Comparison of ENCODE assay signal across 8 mouse cellular contexts in genomic region chr2:174905865-174906639, GRCm38 (mm10).
DNase-seq lines count a peak whose midpoint lies in the region; ATAC-seq and TF ChIP-seq lines count a peak whose summit lies in the region.

No protein-coding gene starts in this region.

- no peak overlapping the region for H3K27ac ChIP-seq in forebrain, embryonic 14.5 days (ENCODE audit: low read depth, low read length)
- no peak overlapping the region for H3K27ac ChIP-seq in intestine, postnatal 0 days (ENCODE audit: low read depth, low read length)
- no peak overlapping the region for H3K27ac ChIP-seq in liver, embryonic 16.5 days (ENCODE audit: low read length)
- H3K27ac ChIP-seq in neural tube, embryonic 14.5 days (ENCODE audit: low read depth, low read length) = no peak overlapping the region

- peak; percentile 69 for TF ChIP-seq CTCF in Patski (IDR thresholded peaks at IDR 0.05)
- TF ChIP-seq CTCF in intestine, postnatal 0 days (IDR thresholded peaks at IDR 0.05; ENCODE audit: low read depth) = peak; percentile 80

- no peak overlapping the region for H3K4me2 ChIP-seq in forebrain, embryonic 14.5 days (ENCODE audit: low read length)
- no peak overlapping the region for H3K4me2 ChIP-seq in intestine, postnatal 0 days (replicated peaks; ENCODE audit: low read depth)
- H3K4me2 ChIP-seq in liver, embryonic 16.5 days (ENCODE audit: low read depth, low read length) = no peak overlapping the region
- no peak overlapping the region for H3K4me2 ChIP-seq in neural tube, embryonic 14.5 days (ENCODE audit: low read depth, low read length)

- POLR2A ChIA-PET in Patski (lab: Charles Lee) = no interaction called here

- WGBS in forebrain, embryonic 14.5 days = 28% methylated on average over 6 of the region's 6 CpGs
- 45% methylated on average over 6 of the region's 6 CpGs for WGBS in intestine, postnatal 0 days
- WGBS in liver, embryonic 16.5 days (ENCODE audit: insufficient replicate concordance) = 26% methylated on average over 6 of the region's 6 CpGs
- 36% methylated on average over 6 of the region's 6 CpGs for WGBS in neural tube, embryonic 14.5 days

- H3K9ac ChIP-seq in forebrain, embryonic 14.5 days (ENCODE audit: low read length) = no peak overlapping the region
- no peak overlapping the region for H3K9ac ChIP-seq in intestine, postnatal 0 days (ENCODE audit: low read depth, low read length)
- no peak overlapping the region for H3K9ac ChIP-seq in liver, embryonic 16.5 days (ENCODE audit: low read depth, low read length)
- H3K9ac ChIP-seq in neural tube, embryonic 14.5 days (replicated peaks; ENCODE audit: low read depth, low read length) = no peak overlapping the region

- H3K4me3 ChIP-seq in forebrain, embryonic 14.5 days (ENCODE audit: low read depth, low read length) = no peak overlapping the region
- H3K4me3 ChIP-seq in intestine, postnatal 0 days (ENCODE audit: low read depth, low read length) = no peak overlapping the region
- no peak overlapping the region for H3K4me3 ChIP-seq in liver, embryonic 16.5 days (ENCODE audit: low read depth, low read length)
- H3K4me3 ChIP-seq in neural tube, embryonic 14.5 days (ENCODE audit: low read depth, low read length) = no peak overlapping the region

- ATAC-seq in Patski = peak; percentile 60
- ATAC-seq in forebrain, embryonic 14.5 days = peak; percentile 84
- ATAC-seq in intestine, postnatal 0 days = peak; percentile 25; the same call in 1 of the 2 replicates
- ATAC-seq in liver, embryonic 16.5 days (ENCODE audit: low read depth) = 0 out of 2 replicates have a peak, but pooled peaks have one; percentile 24
- peak; percentile 77 for ATAC-seq in neural tube, embryonic 14.5 days (ENCODE audit: low read depth)

- peak; percentile 37 for DNase-seq in ovary, postnatal 14 days (ENCODE audit: low spot score)
- no peak for DNase-seq in ovary, adult 18-20 months (ENCODE audit: low spot score)
- no peak for DNase-seq in Patski (ENCODE audit: low read depth, low spot score)
- DNase-seq in forebrain, embryonic 14.5 days (ENCODE audit: low spot score) = peak; percentile 87
- no peak for DNase-seq in urinary bladder, adult 2 months (ENCODE audit: low spot score)

- no peaks in the 10 kb centered on the region for H3K36me3 ChIP-seq in forebrain, embryonic 14.5 days (ENCODE audit: control insufficient read depth, insufficient read depth, low read length)
- H3K36me3 ChIP-seq in intestine, postnatal 0 days (ENCODE audit: control insufficient read depth, insufficient read depth) = no peaks in the 10 kb centered on the region
- H3K36me3 ChIP-seq in liver, embryonic 16.5 days (ENCODE audit: control insufficient read depth, insufficient read depth) = no peaks in the 10 kb centered on the region
- no peaks in the 10 kb centered on the region for H3K36me3 ChIP-seq in neural tube, embryonic 14.5 days (ENCODE audit: control insufficient read depth, insufficient read depth, low read length)

- CTCF ChIA-PET in Patski (lab: Charles Lee) = interaction anchor here (0.9 to 1.8 kb wide), 3 partner anchors 11 to 594 kb away, joined by 3 to 4 read pairs (median 3); no protein-coding TSS in a partner anchor

- in situ Hi-C loops in Patski (cut with MboI; ENCODE audit: low pct_unique_long_range_greater_than_20kb) = no loop called here

- no peaks in the 10 kb centered on the region for H3K4me1 ChIP-seq in forebrain, embryonic 14.5 days (ENCODE audit: control insufficient read depth, insufficient read depth, low read length)
- H3K4me1 ChIP-seq in intestine, postnatal 0 days (replicated peaks; ENCODE audit: control insufficient read depth, insufficient read depth, low read length) = no peaks in the 10 kb centered on the region
- no peaks in the 10 kb centered on the region for H3K4me1 ChIP-seq in liver, embryonic 16.5 days (ENCODE audit: control insufficient read depth, low read depth, low read length)
- H3K4me1 ChIP-seq in neural tube, embryonic 14.5 days (ENCODE audit: control insufficient read depth, insufficient read depth, low read length) = no peaks in the 10 kb centered on the region

- H3K27me3 ChIP-seq in Patski = peaks cover 6% of the 10 kb centered on the region
- no peaks in the 10 kb centered on the region for H3K27me3 ChIP-seq in forebrain, embryonic 14.5 days (replicated peaks; ENCODE audit: control insufficient read depth, insufficient read depth, low read length)
- H3K27me3 ChIP-seq in intestine, postnatal 0 days (replicated peaks; ENCODE audit: control insufficient read depth, insufficient read depth, low read length) = no peaks in the 10 kb centered on the region
- H3K27me3 ChIP-seq in liver, embryonic 16.5 days (ENCODE audit: control insufficient read depth, insufficient read depth, low read depth, low read length) = no peaks in the 10 kb centered on the region
- H3K27me3 ChIP-seq in neural tube, embryonic 14.5 days (ENCODE audit: control insufficient read depth, insufficient read depth, low read length) = no peaks in the 10 kb centered on the region

- no peaks in the 10 kb centered on the region for H3K9me3 ChIP-seq in forebrain, embryonic 14.5 days (replicated peaks; ENCODE audit: control insufficient read depth, low read length)
- no peaks in the 10 kb centered on the region for H3K9me3 ChIP-seq in intestine, postnatal 0 days (ENCODE audit: control insufficient read depth)
- no peaks in the 10 kb centered on the region for H3K9me3 ChIP-seq in liver, embryonic 16.5 days (replicated peaks; ENCODE audit: control insufficient read depth, low read length)
- H3K9me3 ChIP-seq in neural tube, embryonic 14.5 days (ENCODE audit: control insufficient read depth, low read length) = no peaks in the 10 kb centered on the region

Comparison
In these comparisons a context has a peak if more than half of its experiments do, and no peak if none do; other contexts are left out.
1. DNase-seq: peak in ovary, postnatal 14 days (single experiment) and forebrain, embryonic 14.5 days (single experiment); none in ovary, adult 18-20 months (single experiment), Patski (single experiment) and urinary bladder, adult 2 months (single experiment).
2. ATAC-seq: peak in every context shown above with its lines; median percentile 84 in forebrain, embryonic 14.5 days; 77 in neural tube, embryonic 14.5 days; 60 in Patski; 25 in intestine, postnatal 0 days; 24 in liver, embryonic 16.5 days.